Mouse (Mus musculus) layer of hippocampus, adult 9-10 months (tissue): ENCODE measurements around the gene Syt15.
A peak's percentile ranks its signal among the peaks of the same experiment; 100 is the strongest.

ENCODE experiments used
- DNase-seq: peaks from one replicate; pipeline ENCODE4 v3.0.0; 2022; ENCODE audit warnings: low spot score

The Syt15 gene

GRCm38 (mm10) chr14:34219295-34219694 is at the start of gene Syt15:
Syt15 (plus strand) TSS chr14:34219595.
- no peak for DNase-seq

- DNase-seq = no peak
Observed at GRCm38 (mm10) chr14:34171107-34171506, 48.3 kb upstream of the Syt15 start.

DNA sequence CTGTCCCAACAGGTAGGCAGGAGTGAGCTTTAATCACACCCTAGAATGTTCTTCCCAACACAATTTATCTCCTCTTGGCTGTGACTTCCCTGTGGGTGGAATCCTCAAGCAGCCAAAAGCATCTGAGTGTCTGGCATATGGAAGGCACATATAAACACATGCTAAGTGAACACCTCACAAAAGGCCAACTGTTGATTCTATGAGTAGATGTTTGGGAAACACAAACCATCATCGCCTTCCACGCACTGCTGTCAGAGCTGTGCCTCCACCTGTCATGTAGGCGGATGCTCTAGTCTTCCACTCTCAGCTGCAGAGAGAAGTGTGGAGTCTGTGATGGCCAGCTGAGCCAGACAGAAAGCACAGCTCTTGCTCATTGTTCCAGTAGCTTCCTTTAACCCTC is 40.0 kb upstream of the Syt15 start:
- peak; percentile 66 for DNase-seq

- no peak for DNase-seq
Observed at GRCm38 (mm10) chr14:34183101-34183500, 36.3 kb upstream of the Syt15 start.

GRCm38 (mm10) chr14:34188629-34189028 is 30.8 kb upstream of the Syt15 start:
- no peak for DNase-seq

DNA sequence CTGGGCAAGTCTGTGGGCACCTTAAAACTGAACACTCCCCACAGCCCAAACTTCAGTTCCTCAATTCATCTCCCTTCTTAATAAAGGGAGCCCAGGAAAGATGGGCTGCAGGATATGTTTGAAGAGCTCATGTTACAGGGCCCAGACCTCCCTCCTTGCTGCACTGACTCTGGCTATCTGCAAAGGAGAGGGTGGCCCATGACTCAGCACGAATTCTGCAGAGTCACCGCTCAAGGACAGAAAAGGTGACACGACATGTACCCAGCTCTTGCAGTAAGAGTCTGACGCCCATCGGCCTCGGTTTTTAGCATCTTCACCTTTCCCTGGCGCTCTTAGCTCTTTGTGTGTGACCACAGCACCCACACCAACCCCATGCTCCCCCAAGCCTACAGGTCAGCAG is 29.0 kb upstream of the Syt15 start:
- DNase-seq = no peak

DNA sequence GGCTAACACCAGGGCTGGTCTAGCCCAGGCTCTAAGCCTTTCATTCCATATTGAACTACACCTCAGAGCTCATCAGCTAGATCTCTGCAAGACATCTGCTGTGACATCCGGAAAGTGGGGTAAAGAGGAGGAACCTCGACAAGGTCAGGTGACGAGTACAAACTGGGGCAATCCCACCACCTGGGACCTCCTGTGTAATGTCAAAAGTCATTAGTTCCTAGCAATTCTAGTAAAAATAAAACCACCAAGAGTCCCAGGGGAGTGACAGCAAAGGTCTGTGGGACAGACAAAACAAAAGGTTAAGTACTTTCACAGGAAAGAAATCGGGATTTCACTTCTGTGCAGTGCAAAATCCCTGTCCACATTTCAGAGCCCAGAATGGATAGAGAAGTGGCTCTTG is 25.5 kb upstream of the Syt15 start:
- no peak for DNase-seq

- DNase-seq = no peak
Observed at GRCm38 (mm10) chr14:34195466-34195865, 23.9 kb upstream of the Syt15 start.

- no peak for DNase-seq
Observed at GRCm38 (mm10) chr14:34196706-34197105, 22.7 kb upstream of the Syt15 start.

DNA sequence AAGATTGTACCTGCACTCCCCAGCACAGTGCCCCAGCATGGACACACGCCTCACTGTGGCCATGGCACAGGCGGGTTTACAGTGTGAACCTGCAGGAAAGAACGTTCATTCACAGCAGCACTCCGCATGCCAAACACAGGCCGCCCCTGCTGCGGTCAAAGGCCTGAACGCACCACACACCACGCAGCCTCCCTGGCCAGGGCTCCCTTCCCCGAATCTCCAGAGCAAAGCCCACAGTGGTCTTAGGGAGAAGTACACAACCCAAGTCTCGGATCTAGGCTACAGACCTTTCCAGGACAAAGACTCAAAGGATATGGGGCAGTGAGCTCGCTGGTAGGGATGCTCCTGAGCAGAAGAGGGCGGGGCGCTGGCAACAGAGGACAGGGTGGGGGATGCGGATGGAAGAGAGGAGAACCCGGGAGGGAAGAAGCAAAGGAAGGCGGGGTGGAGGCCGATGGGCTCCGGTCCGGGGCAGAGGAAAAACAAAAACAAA is 18.6 kb upstream of the Syt15 start:
- no peak for DNase-seq

GRCm38 (mm10) chr14:34201231-34202035 is 18.0 kb upstream of the Syt15 start, which contains the start of gene Gprin2:
Gprin2 (minus strand) TSS chr14:34201653.
- DNase-seq = no peak

GRCm38 (mm10) chr14:34207996-34208395 is 11.4 kb upstream of the Syt15 start:
- DNase-seq = no peak

DNA sequence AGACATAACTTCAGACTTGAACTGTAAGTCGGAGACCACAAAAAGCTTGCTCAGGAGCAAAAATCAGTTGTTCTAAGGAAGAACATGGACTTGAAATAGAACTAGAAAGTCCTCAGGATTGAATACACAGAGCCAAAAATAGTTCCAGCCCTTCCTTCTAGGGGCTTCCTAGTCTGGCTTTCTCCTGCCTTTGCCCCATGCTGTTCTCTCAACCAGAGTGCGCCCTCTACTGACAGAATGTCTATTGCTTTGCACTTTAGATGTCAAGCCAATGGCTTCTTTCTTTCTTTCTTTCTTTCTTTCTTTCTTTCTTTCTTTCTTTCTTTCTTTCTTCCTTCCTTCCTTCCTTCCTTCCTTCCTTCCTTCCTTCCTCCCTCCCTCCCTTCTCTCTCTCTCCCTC is 10.7 kb upstream of the Syt15 start:
- peak; percentile 12 for DNase-seq

- DNase-seq = no peak
Observed at GRCm38 (mm10) chr14:34209080-34209479, 10.3 kb upstream of the Syt15 start.

- no peak for DNase-seq
Observed at GRCm38 (mm10) chr14:34209942-34210341, 9.5 kb upstream of the Syt15 start.

DNA sequence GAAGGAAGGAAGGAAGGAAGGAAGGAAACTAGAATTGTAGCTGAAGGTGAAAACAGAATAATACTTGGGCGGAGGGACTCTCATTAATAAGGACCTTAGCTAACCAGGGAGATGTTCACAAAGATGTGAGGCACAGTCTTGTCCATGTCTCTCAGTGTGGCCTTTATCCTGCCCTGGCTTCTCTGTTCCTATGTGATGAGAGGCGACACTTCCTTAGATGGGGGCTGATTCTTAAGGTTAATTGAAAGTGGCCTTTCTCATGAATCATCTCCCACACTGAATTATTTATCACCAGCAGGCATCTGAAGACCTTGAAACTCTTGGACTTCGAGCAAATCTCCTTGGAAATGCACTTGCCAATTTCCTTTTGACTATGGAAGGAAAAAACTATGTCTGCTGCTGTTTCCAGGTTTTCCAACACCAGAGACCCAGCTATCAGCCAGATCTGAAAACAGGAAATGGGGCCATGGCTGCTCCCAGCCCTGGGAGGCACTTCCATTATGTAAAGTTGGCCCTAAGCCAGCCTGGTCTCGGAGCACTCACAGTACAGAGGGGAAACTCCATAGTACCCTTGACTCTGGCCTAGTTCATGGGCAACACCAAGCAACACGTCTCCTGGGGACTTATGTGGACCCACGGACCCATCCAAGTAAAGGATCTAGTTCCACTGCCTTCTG is 3.8 kb upstream of the Syt15 start:
- DNase-seq = no peak

DNA sequence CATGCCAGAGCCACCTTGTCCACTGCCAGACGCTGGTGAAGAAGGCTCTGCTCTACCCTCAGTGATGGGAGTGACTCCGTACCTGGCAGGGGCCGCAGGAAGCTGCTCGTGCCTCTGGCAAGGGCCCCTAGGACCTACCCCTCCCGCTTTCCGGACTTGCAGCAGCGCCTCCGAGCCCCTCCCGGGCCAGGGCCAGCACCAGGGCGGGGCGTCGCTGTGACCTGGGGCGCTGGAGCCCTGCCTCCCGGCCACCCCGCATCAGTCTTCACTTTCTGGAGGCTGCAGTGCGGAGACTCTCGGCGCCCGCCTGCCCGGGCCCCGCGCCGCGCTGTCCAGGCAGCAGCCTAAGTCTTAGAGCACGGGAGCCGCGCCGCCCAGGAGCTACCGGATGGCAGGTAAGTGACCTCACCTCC is 397 bp downstream of the Syt15 start:
- DNase-seq = no peak

DNA sequence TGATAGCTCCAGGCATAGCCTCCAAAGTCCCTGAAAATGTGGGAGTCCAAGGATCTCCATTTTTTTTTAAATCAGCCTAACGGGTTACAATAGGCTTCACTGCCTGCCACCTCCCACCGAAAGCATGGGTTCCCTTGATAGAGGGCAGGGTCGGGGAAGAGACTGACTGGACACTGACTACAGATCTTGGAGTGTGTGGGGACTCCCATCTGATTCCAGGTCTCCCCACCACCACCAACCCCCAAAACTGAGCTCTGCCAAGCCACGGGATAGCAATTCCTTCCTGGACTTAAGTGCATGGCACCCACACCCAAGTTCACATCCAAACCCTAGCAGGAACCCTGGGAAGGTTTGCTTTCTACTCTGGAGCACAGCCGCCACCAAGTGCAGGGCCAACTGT is 1.0 kb downstream of the Syt15 start:
- no peak for DNase-seq

GRCm38 (mm10) chr14:34221416-34222077 is 2.2 kb downstream of the Syt15 start:
- no peak for DNase-seq

DNA sequence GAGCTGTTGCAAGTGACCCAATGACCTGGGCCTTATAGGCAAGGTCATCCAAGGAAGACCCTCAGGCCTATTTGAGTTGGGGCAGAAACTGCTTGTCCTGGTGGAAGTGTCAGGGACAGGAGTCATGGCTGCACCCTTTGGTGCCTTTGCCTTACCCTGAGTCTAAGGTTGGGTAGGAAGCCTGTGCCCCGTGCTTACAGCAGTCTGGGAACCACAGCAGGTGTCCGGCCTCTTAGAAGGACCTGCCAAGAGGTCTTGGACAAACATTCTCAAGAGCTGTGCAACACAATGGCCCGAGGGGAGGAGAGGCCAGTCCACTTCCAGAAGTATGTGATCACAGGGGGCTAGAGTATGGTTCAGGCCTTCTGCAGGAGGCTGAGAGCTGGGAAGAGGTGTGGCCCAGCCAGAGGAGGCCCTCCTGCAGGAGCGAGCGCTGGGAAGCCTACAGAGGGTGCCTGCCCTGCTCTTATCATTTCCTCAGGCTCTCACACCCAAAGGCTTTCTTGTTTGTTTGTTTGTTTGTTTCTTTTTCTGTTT is 4.0 kb downstream of the Syt15 start:
- DNase-seq = no peak

DNA sequence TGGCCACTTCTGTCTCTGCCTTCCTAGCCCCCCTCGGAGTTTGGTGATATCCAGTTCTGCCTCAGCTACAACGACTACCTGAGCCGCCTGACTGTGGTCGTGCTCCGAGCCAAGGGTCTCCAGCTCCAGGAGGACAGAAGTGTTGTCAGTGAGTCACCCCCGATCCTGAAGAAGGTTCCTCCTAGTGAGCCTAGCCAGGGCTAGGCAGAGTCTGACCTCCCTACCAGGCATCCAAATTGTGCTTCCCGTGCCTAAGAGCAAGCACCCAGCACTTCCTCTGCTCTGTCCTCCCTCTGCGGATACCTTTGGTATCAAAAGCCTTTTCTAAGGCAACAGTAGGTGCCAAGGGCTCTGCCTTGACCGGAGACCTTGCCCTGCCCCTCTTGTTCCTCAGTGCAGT is 6.6 kb downstream of the Syt15 start:
- DNase-seq = no peak

- no peak for DNase-seq
Observed at GRCm38 (mm10) chr14:34226566-34226965, 7.2 kb downstream of the Syt15 start.

DNA sequence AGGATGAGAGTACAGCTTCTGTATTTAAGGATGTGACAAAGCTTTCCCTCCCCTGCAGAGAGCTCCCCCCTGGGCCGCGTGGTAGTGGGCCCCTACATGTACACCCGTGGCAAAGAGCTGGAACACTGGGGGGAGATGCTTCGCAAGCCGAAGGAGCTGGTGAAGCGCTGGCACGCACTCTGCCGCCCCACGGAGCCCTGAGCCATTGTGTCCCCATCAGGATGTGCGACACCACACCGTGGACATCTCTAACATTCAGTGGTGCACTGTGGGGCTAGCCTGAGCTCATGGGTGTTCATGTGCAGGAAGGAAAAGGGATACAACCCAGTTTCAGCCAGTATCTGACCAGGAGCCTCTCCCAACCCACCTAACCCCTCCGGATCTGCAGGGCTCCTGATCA is 8.6 kb downstream of the Syt15 start:
- no peak for DNase-seq
